Mouse (Mus musculus) spleen, postnatal 10 days (tissue): ENCODE results near the gene Trappc6b.
A peak's percentile ranks its signal among the peaks of the same experiment; 100 is the strongest.
"Not testable (repeated sequence)": the region's sequence is repeated elsewhere in the genome, so short reads cannot be mapped to it uniquely, and the experiment has no call there.

Experiments used
- DNase-seq, 2 experiments: peaks; one replicate each; pipeline ENCODE4 v3.0.0; 2021 to 2022; ENCODE audit warnings: low spot score in 2 of 2

The Trappc6b gene

GRCm38 (mm10) chr12:59060993-59061595 lies at the start of gene Trappc6b:
Trappc6b (minus strand) TSS chr12:59061472.
- DNase-seq, result peak; percentile 73 to 80

GRCm38 (mm10) chr12:59107926-59108325 lies 46.7 kb upstream of the Trappc6b start:
- DNase-seq, result no peak

- no peak for DNase-seq
Measured at GRCm38 (mm10) chr12:59106491-59106890, 45.2 kb upstream of the Trappc6b start.

- DNase-seq, result no peak
Measured at GRCm38 (mm10) chr12:59105914-59106313, 44.6 kb upstream of the Trappc6b start.

GRCm38 (mm10) chr12:59104771-59105170 lies 43.5 kb upstream of the Trappc6b start:
- DNase-seq, result no peak

- DNase-seq, result no peak
Measured at GRCm38 (mm10) chr12:59095104-59096025, 34.1 kb upstream of the Trappc6b start, which contains the start of gene Mia2. Mia2 (plus strand) TSS chr12:59095799.

- DNase-seq, result no peak
Measured at GRCm38 (mm10) chr12:59093543-59093942, 32.3 kb upstream of the Trappc6b start.

GRCm38 (mm10) chr12:59086171-59086570 lies 24.9 kb upstream of the Trappc6b start:
- DNase-seq, result no peak

- DNase-seq, result no peak
Measured at GRCm38 (mm10) chr12:59084446-59084845, 23.2 kb upstream of the Trappc6b start.

GRCm38 (mm10) chr12:59080461-59080860 lies 19.2 kb upstream of the Trappc6b start:
- DNase-seq, result no peak

GRCm38 (mm10) chr12:59077883-59078282 lies 16.6 kb upstream of the Trappc6b start:
- no peak for DNase-seq

GRCm38 (mm10) chr12:59076996-59077395 lies 15.7 kb upstream of the Trappc6b start:
- no peak for DNase-seq

- DNase-seq, result no peak
Measured at GRCm38 (mm10) chr12:59074052-59074451, 12.8 kb upstream of the Trappc6b start.

GRCm38 (mm10) chr12:59072286-59072685 lies 11.0 kb upstream of the Trappc6b start:
- no peak for DNase-seq

- no peak for DNase-seq
Measured at GRCm38 (mm10) chr12:59068791-59069190, 7.5 kb upstream of the Trappc6b start.

GRCm38 (mm10) chr12:59067095-59067494 lies 5.8 kb upstream of the Trappc6b start:
- no peak for DNase-seq

GRCm38 (mm10) chr12:59066448-59067077 lies 5.3 kb upstream of the Trappc6b start, which contains the start of gene Pnn:
Pnn (plus strand) TSS chr12:59066884.
- peak; percentile 89 to 96 for DNase-seq

GRCm38 (mm10) chr12:59065776-59066175 lies 4.5 kb upstream of the Trappc6b start:
- DNase-seq, result no peak

GRCm38 (mm10) chr12:59064837-59065236 lies 3.6 kb upstream of the Trappc6b start:
- no peak for DNase-seq

GRCm38 (mm10) chr12:59060322-59060721 lies 950 bp downstream of the Trappc6b start:
- DNase-seq, result no peak

GRCm38 (mm10) chr12:59058242-59058641 lies 3.0 kb downstream of the Trappc6b start:
- DNase-seq, result not testable (repeated sequence)

GRCm38 (mm10) chr12:59056222-59056621 lies 5.0 kb downstream of the Trappc6b start:
- DNase-seq, result no peak
